Mouse (Mus musculus) embryonic stem cell, embryonic (primary cell): ENCODE measurements around the gene Chrm1.

Source experiments
- CTCF ChIA-PET, 4 experiments: fragments of 300-600 bp in 2 of 4; fragments of 350-600 bp in 2 of 4; sonication (Branson Sonifier 250); formaldehyde crosslinking; loops; one replicate each; lab custom pipeline; 2022; ENCODE audit warnings: inconsistent platforms in 2 of 4; lab: Charles Lee
- POLR2A ChIA-PET, 4 experiments: fragments of 300-600 bp in 2 of 4; fragments of 350-600 bp in 2 of 4; sonication (Branson Sonifier 250); formaldehyde crosslinking; loops; one replicate each; lab custom pipeline; 2022; ENCODE audit warnings: antibody characterized with exemption in 4 of 4, inconsistent platforms in 1 of 4; lab: Charles Lee

Gene Chrm1

DNA sequence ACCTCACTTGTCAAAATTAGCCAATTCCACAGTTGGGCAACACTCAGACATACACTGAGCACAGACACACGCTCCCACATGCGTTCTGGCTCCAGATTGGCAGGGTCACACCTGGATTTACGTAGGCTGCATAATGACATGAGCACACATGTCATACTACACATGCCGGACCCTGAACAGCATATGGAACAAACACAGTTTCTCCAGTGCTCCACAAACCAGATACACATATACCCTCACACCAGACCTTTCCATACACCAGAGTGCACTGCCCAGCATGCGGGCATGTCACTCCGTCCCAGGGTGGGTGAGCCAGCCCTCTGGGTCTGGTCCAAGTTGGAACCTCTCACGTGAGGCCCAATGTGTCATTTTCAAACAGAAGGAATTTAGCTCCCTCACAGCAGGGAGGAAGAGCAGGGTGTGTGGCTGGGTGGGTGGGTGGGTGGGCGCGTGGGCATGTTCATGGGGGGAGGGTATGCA is at the start of gene Chrm1:
Gene Chrm1 (plus strand): TSS at position 430 of the 480 bp plus-strand sequence.
- ChIA-PET POLR2A (interaction anchor here in 2 of 4 experiments (0.7 to 3.4 kb wide), 11 partner anchors 11 to 1062 kb away, joined by 3 to 11 read pairs (median 4); partner anchors contain the start of gene Slc3a2 (in 2 of the 2)), CTCF (interaction anchor here (0.6 to 2.6 kb wide), 15 partner anchors 11 to 96 kb away, joined by 3 to 16 read pairs (median 4); no protein-coding TSS in a partner anchor)

DNA sequence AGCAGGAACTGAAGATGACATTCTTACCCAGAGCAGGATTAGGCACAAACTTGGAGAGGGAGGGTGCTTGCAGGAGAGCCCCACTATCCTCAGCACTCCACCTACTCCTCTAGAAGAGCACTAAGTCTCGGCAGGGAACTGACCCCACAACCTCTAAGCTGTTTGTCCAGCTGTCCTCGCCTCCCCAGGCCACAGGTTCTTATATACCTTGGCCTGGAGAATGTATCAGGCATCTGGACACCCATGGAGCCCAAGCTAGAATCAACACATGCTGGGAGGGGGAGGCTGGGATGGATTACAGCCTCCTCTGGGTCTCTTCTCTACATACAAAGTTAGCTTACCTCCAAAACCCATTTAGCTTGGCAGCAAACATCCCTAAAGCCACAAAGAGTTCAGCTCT is 49.2 kb upstream of the Chrm1 start:
- ChIA-PET CTCF (interaction anchor here in 2 of 4 experiments (0.6 kb wide), 2 partner anchors 48 to 69 kb away, joined by 3 to 9 read pairs; no protein-coding TSS in a partner anchor), POLR2A (interaction anchor here in 1 of 4 experiments (0.9 kb wide), 1 partner anchor 30 kb away, joined by 3 read pairs; no protein-coding TSS in a partner anchor)

DNA sequence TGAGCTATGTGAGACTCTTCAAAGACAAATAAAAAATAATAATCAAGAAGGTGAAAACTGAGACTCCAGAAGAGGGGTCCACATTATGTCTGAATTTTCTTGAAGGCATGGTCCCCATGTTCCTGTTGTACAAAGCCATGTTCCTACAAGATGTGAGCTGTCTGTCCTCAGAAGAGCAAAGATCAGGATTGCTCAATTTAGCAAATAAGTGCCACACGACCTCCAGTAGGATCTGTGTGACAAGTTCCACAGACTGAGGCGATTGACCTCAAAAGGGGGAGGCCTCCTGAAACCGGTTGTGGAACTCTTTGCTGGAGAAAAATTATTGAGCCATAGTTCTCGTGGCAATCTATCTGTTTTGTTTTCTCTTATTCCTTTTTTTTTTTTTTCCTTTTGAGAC is 47.3 kb upstream of the Chrm1 start:
- CTCF ChIA-PET: no interaction called here

DNA sequence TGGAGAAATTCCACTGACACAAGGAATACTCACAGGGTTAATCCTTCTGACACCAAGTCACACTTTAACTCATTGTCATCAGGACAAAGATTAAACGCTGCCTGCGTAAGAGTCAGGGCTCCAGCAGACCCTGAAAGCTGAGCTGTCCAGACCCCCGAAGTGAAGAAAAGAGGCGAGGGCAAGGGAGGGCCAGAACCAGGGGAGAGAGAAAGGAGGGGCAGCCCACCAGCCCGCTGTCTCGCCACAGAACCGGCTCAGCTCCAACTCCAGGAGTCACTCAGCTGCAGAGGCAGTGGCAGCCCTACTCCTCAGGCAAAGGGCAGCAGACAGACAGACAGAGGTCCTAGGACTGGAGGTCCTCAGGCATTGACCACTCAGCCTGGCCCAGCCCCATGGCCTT is 45.7 kb upstream of the Chrm1 start, which contains the start of gene Slc22a6:
Gene Slc22a6 (plus strand): TSS at position 136 of the 400 bp plus-strand sequence.
- POLR2A ChIA-PET: no interaction called here
- CTCF ChIA-PET: no interaction called here

More for the DNA sequence above, 47.3 kb upstream of the Chrm1 start:
- POLR2A ChIA-PET: interaction anchor here in 1 of 4 experiments (0.5 kb wide), 1 partner anchor 47 kb away, joined by 4 read pairs; no protein-coding TSS in a partner anchor

DNA sequence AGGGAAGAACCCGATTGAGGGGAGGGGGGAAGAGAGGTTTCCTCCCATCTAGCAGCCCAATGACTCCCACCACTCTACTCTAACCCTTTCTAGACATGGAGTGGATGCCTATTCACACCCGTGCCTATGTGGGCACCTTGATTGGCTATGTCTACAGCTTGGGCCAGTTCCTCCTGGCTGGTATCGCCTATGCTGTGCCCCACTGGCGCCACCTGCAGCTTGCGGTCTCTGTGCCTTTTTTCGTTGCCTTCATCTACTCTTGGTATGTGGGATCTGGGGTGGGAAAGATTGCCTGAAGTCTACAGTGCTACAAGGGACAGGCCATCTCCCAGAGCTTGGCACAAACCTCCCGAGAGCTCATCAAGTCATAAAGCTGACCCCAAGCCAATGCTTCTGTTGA is 42.5 kb upstream of the Chrm1 start:
- ChIA-PET POLR2A (interaction anchor here in 2 of 4 experiments (0.5 to 1.2 kb wide), 6 partner anchors 24 to 102 kb away, joined by 3 to 4 read pairs (median 3); partner anchors contain the start of genes Slc3a2 (in 2 of the 2) and Slc22a8 (in 1 of the 2)), CTCF (interaction anchor here (0.5 to 2.1 kb wide), 4 partner anchors 42 to 97 kb away, joined by 3 to 10 read pairs (median 6); no protein-coding TSS in a partner anchor)

DNA sequence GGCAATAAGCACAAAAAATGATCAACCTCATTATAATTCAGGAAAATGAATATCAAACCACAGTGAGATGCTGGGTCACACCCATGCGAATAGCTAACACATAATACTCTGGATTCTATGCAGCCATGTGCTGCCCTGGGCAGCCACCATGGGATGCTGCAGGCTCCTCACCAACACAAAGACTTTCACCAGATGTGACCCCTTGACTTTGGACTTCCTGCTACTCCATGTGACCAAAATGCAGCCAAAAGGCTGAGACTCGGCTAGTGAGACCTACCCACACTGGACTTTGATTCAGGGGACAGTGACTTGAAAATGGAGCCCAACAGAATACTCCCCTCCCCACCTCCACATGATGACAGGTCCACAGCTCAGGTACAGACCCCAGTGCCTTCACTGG is 33.3 kb upstream of the Chrm1 start:
- POLR2A ChIA-PET: no interaction called here

DNA sequence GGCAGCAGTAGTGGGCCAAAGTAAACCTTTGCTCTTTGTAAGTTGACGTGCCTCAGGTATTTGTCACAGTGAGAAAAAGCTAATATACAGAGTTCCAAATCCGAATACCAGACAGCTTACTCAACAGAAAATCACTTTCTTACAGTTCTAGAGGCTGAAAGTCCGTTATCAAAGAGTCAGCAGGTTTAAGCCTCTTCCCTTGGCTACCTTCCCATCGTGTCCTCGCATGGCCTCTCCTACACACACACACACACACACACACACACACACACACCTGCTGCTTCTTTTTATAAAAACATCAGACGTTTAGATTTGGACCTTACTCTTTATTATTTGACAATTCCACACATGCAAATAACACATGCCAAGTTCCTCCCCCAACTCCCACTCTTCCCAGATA is 32.8 kb upstream of the Chrm1 start:
- POLR2A ChIA-PET: interaction anchor here in 1 of 4 experiments (0.5 kb wide), 1 partner anchor 45 kb away, joined by 4 read pairs; no protein-coding TSS in a partner anchor
- CTCF ChIA-PET: no interaction called here

More for the DNA sequence above, 33.3 kb upstream of the Chrm1 start:
- CTCF ChIA-PET: interaction anchor here in 1 of 4 experiments (1.4 kb wide), 1 partner anchor 52 kb away, joined by 5 read pairs; no protein-coding TSS in a partner anchor

DNA sequence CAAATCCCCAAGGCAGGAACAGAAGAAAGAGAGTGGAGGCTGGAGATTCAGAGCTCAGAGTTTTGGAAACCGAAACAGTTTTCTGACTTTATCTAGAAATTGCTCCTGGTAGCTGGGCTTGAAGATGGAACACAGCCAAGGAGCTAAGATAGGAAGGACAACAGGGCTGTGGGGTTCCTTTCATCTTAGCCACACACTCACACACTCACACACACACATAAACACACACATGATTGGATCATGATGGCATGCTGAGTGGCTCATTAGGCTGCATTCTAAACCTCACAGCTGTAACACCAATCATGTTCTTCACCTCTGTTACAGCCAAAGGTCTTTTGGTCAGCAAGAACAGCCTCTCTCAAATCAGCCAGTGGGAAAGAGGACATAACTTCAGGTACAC is 31.6 kb upstream of the Chrm1 start:
- POLR2A ChIA-PET: no interaction called here
- CTCF ChIA-PET: interaction anchor here in 1 of 4 experiments (1.7 kb wide), 1 partner anchor 30 kb away, joined by 3 read pairs; no protein-coding TSS in a partner anchor

DNA sequence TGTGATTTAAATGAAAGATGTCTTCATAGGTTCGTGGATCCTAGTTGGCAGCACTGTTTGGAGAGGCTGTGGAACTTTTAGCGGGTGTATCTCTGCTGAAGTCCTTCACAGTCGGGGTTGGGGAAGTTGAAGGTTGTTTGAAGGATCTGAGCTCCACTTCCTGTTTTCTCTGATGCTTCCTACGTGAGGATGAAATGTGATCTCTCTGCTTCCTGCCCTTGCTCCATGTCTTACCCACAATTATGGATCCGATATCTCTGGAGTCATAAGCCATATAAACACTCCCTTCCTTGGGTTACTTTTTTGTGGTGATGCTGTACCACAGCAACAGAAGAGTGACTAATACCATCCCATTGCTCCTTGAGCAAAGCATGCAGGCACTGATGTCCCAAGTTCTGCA is 21.5 kb upstream of the Chrm1 start:
- POLR2A ChIA-PET: interaction anchor here in 1 of 4 experiments (0.6 kb wide), 1 partner anchor 22 kb away, joined by 4 read pairs; no protein-coding TSS in a partner anchor
- CTCF ChIA-PET: interaction anchor here in 1 of 4 experiments (0.6 kb wide), 1 partner anchor 108 kb away, joined by 7 read pairs; no protein-coding TSS in a partner anchor

DNA sequence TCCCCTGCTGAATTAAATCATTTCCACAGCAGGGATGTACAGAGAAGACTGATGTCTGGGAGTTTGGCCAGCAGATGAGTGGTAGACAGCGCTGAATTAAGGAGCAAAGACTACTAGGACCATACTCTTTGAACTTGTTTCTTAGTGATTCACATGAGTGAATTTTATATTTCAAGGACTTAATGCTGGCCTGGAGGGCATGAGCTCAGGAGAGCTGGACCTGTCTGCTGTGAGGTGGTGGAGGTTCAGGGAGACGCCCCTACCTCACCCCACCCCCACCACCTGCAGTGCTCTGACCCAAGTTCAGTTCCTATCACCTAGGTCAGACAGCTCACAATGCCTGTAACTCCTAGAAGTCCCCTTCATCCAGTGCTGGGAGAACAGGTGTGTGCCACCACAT is 17.2 kb upstream of the Chrm1 start:
- ChIA-PET POLR2A (interaction anchor here in 2 of 4 experiments (1.0 kb wide), 2 partner anchors 16 to 46 kb away, joined by 3 read pairs; no protein-coding TSS in a partner anchor), CTCF (interaction anchor here in 2 of 4 experiments (0.7 to 0.8 kb wide), 2 partner anchors 16 kb away, joined by 3 read pairs; no protein-coding TSS in a partner anchor)

DNA sequence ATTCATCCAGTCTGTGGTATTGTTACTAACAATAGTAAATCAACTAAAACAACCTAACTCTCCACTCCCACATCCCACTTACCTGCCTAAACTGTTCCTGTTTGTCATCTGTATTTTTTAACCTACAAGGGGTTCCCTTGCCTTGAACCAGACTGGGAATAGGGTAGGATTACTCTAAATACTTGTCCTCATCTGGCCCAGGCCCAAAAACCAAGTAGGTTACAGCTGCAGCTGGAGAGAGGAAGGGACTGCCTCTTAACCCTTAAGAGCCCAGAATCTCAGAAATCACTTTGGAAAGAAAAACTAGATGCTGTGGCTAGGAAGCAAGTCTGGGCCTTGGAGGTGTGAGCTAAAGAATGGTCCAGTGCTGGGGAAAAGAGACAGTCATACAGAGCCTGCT is 7.8 kb upstream of the Chrm1 start:
- ChIA-PET POLR2A (interaction anchor here in 2 of 4 experiments (0.8 to 0.9 kb wide), 2 partner anchors 67 kb away, joined by 4 to 5 read pairs; partner anchors contain the start of gene Slc3a2 (in 2 of the 2)), CTCF (interaction anchor here in 1 of 4 experiments (0.9 kb wide), 1 partner anchor 27 kb away, joined by 16 read pairs; no protein-coding TSS in a partner anchor)

DNA sequence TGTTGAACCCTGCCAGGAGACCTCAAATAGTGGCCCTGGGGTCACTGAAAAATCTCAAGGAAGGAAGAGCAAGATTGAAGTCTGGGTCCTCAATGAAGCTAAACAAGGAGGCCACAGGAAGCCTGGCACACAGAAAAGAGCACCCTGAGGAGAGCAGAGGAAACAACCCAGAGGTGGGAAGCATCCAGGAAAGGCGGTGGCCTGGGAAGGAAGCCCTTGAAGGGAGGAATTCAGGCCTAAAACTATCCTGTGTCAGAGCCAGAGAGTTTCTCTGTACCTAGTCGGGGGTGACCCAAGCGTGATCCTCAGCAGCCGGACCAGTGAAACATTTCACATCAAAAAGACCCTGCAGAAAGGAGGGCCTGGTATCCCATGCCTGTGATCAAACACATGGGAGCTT is 7.2 kb upstream of the Chrm1 start:
- POLR2A ChIA-PET: interaction anchor here in 2 of 4 experiments (0.8 to 0.9 kb wide), 2 partner anchors 67 kb away, joined by 4 to 5 read pairs; partner anchors contain the start of gene Slc3a2 (in 2 of the 2)
- CTCF ChIA-PET: interaction anchor here in 2 of 4 experiments (0.6 to 0.9 kb wide), 2 partner anchors 27 to 79 kb away, joined by 3 to 16 read pairs; no protein-coding TSS in a partner anchor

DNA sequence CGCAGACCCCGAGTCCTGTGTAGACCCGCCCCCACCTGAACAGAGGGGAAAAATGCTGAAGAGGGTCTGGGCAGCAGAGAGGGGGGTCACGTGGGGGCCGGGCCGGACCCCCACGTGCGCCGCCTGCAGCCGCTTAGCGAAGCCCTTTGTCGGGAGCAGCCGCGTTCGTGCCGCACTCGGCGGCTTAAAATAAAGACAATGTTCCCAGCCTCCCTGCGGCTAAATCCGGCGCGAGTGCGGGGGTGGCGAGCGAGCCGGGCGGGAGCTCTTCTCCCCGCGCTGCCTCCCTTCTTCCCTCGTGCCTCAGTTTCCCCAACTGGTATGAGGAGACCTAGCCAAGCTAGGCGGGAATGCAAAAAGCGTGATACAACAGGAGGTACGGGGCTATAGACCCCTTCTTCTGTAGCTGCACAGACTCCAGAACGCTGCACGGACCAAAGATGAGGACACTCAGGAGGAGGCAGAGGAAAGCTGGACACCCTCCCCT is 1.7 kb upstream of the Chrm1 start:
- CTCF ChIA-PET: interaction anchor here (0.6 to 2.6 kb wide), 20 partner anchors 8 to 1500 kb away, joined by 3 to 14 read pairs (median 4); no protein-coding TSS in a partner anchor
- POLR2A ChIA-PET: interaction anchor here in 3 of 4 experiments (0.5 to 3.4 kb wide), 15 partner anchors 10 to 1073 kb away, joined by 3 to 11 read pairs (median 4); partner anchors contain the start of gene Nxf1 (in 1 of the 3)

DNA sequence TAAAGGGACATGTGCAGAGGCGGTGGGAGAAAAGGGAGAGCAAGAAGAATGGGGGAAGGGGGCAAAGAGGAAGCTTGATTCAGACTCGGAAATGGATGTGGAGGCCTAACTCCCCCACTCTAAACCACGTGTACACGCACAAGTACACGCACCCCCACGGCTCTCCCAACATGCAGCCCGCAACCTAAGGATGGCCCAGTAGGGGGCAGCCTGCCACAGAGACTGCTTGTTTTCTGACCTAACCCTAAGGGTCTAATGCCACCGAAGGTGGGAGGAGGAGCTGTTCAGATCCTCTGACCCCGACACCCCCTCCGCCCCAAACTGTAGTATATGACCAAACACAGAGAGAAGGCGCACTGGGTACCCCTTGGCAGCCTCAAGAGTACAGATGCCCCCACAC is 1.3 kb upstream of the Chrm1 start:
- ChIA-PET POLR2A (interaction anchor here (0.6 to 3.4 kb wide), 23 partner anchors 10 to 1061 kb away, joined by 3 to 11 read pairs (median 4); partner anchors contain the start of genes Slc3a2 (in 2 of the 4) and Nxf1 (in 1 of the 4)), CTCF (interaction anchor here (0.6 to 2.6 kb wide), 33 partner anchors 8 to 291 kb away, joined by 3 to 16 read pairs (median 4); partner anchors contain the start of gene Tut1 (in 1 of the 4))

DNA sequence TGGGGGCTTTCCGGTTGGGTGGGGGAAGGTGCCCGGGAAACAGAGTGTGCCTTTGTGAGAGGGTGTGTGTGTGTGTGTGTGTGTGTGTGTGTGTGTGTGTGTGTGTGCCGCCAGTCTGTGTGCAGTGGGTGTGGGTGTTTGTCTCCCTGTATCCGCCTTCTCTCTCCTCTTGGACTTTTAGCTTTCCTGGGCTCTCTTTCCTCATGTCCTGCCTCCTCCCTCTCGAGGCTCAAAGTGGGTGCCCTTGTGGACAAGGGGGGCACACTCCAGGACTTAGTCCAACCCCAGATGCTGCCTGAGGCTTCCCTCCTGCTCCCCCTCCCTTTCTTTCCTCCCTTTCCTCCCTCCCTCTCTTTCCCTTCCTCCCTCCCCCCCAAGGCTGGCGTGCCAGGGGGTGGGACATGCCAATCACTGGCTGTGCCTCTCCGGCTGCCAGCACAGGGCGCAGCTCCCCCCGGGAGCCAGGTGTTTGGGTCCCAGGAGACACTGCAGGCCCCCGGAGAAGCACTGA is 377 bp downstream of the Chrm1 start:
- ChIA-PET CTCF (interaction anchor here in 1 of 4 experiments (2.6 kb wide), 1 partner anchor 86 kb away, joined by 14 read pairs; no protein-coding TSS in a partner anchor), POLR2A (interaction anchor here in 2 of 4 experiments (0.5 to 3.4 kb wide), 8 partner anchors 15 to 1049 kb away, joined by 3 to 9 read pairs (median 4); partner anchors contain the start of gene Slc3a2 (in 2 of the 2))

DNA sequence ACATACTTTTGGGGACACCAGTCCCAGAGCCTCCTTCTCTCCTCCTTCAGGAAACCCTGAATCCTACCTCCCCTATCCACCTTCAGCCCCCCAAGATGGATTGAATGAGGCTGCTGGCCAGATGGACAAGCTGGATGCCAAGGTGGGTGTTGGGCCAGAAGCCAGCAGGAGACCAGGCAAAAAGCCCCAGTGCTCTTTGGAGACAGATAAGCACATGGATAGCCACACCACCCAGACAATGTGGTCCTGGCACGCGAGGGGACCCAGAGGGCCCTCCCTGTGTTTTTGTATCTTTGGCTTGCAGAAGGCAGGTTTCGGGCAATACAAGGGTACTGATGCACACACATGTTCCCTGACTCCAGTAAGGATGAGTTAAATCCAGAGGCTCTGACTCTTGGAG is 1.3 kb downstream of the Chrm1 start:
- ChIA-PET POLR2A (interaction anchor here in 2 of 4 experiments (0.6 to 1.5 kb wide), 5 partner anchors 14 to 1207 kb away, joined by 3 to 5 read pairs (median 3); partner anchors contain the start of gene Slc3a2 (in 1 of the 2)), CTCF (no interaction called here)

DNA sequence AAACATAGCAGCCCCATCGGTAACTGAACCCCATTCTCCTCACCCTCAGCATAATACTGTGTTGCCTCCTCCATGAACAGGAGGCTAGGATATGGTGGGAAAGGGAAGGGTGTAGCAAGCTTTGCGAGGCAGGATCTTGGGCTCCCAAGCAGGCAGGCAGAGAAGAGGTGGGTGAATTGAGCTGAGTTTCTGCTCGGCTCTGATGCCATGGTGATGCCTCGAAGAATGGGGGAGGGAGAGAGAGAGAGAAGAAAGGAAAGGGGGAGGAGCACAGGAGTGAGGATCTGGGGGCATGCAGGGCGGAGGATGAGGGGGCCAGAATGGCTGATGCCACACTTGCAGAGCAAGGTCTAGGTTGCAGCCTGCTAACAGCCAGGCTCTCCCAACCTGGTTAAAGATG is 2.2 kb downstream of the Chrm1 start:
- CTCF ChIA-PET: interaction anchor here in 2 of 4 experiments (0.7 to 1.3 kb wide), 2 partner anchors 87 to 1886 kb away, joined by 3 to 8 read pairs; no protein-coding TSS in a partner anchor
- POLR2A ChIA-PET: interaction anchor here (0.6 to 1.5 kb wide), 7 partner anchors 26 to 1111 kb away, joined by 3 to 7 read pairs (median 4); no protein-coding TSS in a partner anchor

DNA sequence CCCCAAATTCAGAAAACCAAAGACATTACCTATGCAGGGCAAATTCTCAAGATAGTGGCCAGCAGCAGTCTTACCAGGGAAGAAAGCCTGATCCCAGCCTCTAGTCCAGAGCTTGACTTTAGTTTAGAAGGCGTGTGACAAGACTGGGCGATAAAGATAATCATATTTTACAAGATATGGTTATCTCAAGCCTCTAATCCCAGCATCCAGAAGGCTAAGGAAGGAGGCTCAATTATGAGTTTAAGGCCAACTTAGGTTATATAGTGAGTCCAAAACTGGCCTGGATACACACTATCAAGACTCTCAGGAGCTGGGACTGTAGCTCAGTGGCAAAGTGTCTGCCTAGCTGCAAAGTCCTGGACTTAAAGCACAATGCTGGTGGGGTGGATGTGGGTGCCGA is 9.3 kb downstream of the Chrm1 start:
- CTCF ChIA-PET: interaction anchor here in 2 of 4 experiments (1.2 kb wide), 2 partner anchors 11 to 94 kb away, joined by 3 to 4 read pairs; no protein-coding TSS in a partner anchor
- POLR2A ChIA-PET: no interaction called here
